Mouse (Mus musculus): ENCODE measurements around the gene Aldh18a1. TPM values are rescaled to one million over a fixed set of nuclear protein-coding genes. Genes with fewer than 3 reads are reported as not detected.

Gene Aldh18a1
- polyA plus RNA-seq, 1 experiment = 25.3 TPM

GRCm38 (mm10) chr19:40555136-40555535, 33.1 kb downstream of the Aldh18a1 start:
- Histone ChIP-seq H3K4me3 (replicated peaks; ENCODE audit: insufficient read depth, low read depth, low read length) (no peak overlapping the region), H3K27ac (ENCODE audit: insufficient read depth, low read length) (no peak overlapping the region), H3K4me1 (ENCODE audit: control insufficient read depth, insufficient read depth, low read length) (peaks cover 24% of the 10 kb centered on the region), H3K27me3 (ENCODE audit: control insufficient read depth, insufficient read depth, low read length) (no peaks in the 10 kb centered on the region)
- no peak for TF ChIP-seq POLR2A (IDR thresholded peaks at IDR 0.05; ENCODE audit: borderline replicate concordance, insufficient read depth, low read length)
- no peak for TF ChIP-seq CTCF (IDR thresholded peaks at IDR 0.05; ENCODE audit: borderline replicate concordance, insufficient read depth, low read depth, low read length)
- 86% methylated on average over 8 of the region's 8 CpGs for WGBS
- DNase-seq = no peak

- no peaks in the 10 kb centered on the region for H3K27me3 ChIP-seq (ENCODE audit: control insufficient read depth, insufficient read depth, low read length)
- no peak overlapping the region for H3K4me3 ChIP-seq (replicated peaks; ENCODE audit: insufficient read depth, low read depth, low read length)
- WGBS = 80% methylated on average over 11 of the region's 11 CpGs
- H3K27ac ChIP-seq (ENCODE audit: insufficient read depth, low read length) = no peak overlapping the region
- TF ChIP-seq CTCF (IDR thresholded peaks at IDR 0.05; ENCODE audit: borderline replicate concordance, insufficient read depth, low read depth, low read length) (no peak), POLR2A (IDR thresholded peaks at IDR 0.05; ENCODE audit: borderline replicate concordance, insufficient read depth, low read length) (no peak)
- DNase-seq = no peak
- H3K4me1 ChIP-seq (ENCODE audit: control insufficient read depth, insufficient read depth, low read length) = peaks cover 24% of the 10 kb centered on the region
These were observed 33.9 kb downstream of the Aldh18a1 start for GRCm38 (mm10) chr19:40554343-40554742.

- DNase-seq = peak in 1 of 2 experiments; percentile 50
- TF ChIP-seq POLR2A (IDR thresholded peaks at IDR 0.05; ENCODE audit: borderline replicate concordance, insufficient read depth, low read length) (no peak), CTCF (IDR thresholded peaks at IDR 0.05; ENCODE audit: borderline replicate concordance, insufficient read depth, low read depth, low read length) (no peak)
These were observed 34.4 kb downstream of the Aldh18a1 start for GRCm38 (mm10) chr19:40553849-40554248.

GRCm38 (mm10) chr19:40553014-40553789, 35.1 kb downstream of the Aldh18a1 start:
- WGBS = 76% methylated on average over 14 of the region's 14 CpGs
- no peak for TF ChIP-seq POLR2A (IDR thresholded peaks at IDR 0.05; ENCODE audit: borderline replicate concordance, insufficient read depth, low read length)
- no peak for TF ChIP-seq CTCF (IDR thresholded peaks at IDR 0.05; ENCODE audit: borderline replicate concordance, insufficient read depth, low read depth, low read length)
- DNase-seq = no peak
- Histone ChIP-seq H3K4me3 (replicated peaks; ENCODE audit: insufficient read depth, low read depth, low read length) (no peak overlapping the region), H3K27me3 (ENCODE audit: control insufficient read depth, insufficient read depth, low read length) (no peaks in the 10 kb centered on the region), H3K27ac (ENCODE audit: insufficient read depth, low read length) (no peak overlapping the region), H3K4me1 (ENCODE audit: control insufficient read depth, insufficient read depth, low read length) (peaks cover 24% of the 10 kb centered on the region)

More at GRCm38 (mm10) chr19:40553849-40554248, 34.4 kb downstream of the Aldh18a1 start:
- Histone ChIP-seq H3K4me1 (ENCODE audit: control insufficient read depth, insufficient read depth, low read length) (peaks cover 24% of the 10 kb centered on the region), H3K27me3 (ENCODE audit: control insufficient read depth, insufficient read depth, low read length) (no peaks in the 10 kb centered on the region), H3K4me3 (replicated peaks; ENCODE audit: insufficient read depth, low read depth, low read length) (no peak overlapping the region), H3K27ac (ENCODE audit: insufficient read depth, low read length) (no peak overlapping the region)
- WGBS = 41% methylated on average over 6 of the region's 6 CpGs

GRCm38 (mm10) chr19:40549516-40550135, 38.6 kb downstream of the Aldh18a1 start:
- H3K4me3 ChIP-seq (replicated peaks; ENCODE audit: insufficient read depth, low read depth, low read length) = no peak overlapping the region
- H3K4me1 ChIP-seq (ENCODE audit: control insufficient read depth, insufficient read depth, low read length) = peaks cover 19% of the 10 kb centered on the region
- WGBS = 74% methylated on average over 6 of the region's 6 CpGs
- DNase-seq = no peak
- no peaks in the 10 kb centered on the region for H3K27me3 ChIP-seq (ENCODE audit: control insufficient read depth, insufficient read depth, low read length)
- H3K27ac ChIP-seq (ENCODE audit: insufficient read depth, low read length) = no peak overlapping the region
- TF ChIP-seq CTCF (IDR thresholded peaks at IDR 0.05; ENCODE audit: borderline replicate concordance, insufficient read depth, low read depth, low read length) = no peak
- no peak for TF ChIP-seq POLR2A (IDR thresholded peaks at IDR 0.05; ENCODE audit: borderline replicate concordance, insufficient read depth, low read length)

- peaks cover 13% of the 10 kb centered on the region for H3K4me1 ChIP-seq (ENCODE audit: control insufficient read depth, insufficient read depth, low read length)
- no peak for DNase-seq
- no peak overlapping the region for H3K4me3 ChIP-seq (replicated peaks; ENCODE audit: insufficient read depth, low read depth, low read length)
- TF ChIP-seq CTCF (IDR thresholded peaks at IDR 0.05; ENCODE audit: borderline replicate concordance, insufficient read depth, low read depth, low read length) = no peak
- no peak for TF ChIP-seq POLR2A (IDR thresholded peaks at IDR 0.05; ENCODE audit: borderline replicate concordance, insufficient read depth, low read length)
- H3K27me3 ChIP-seq (ENCODE audit: control insufficient read depth, insufficient read depth, low read length) = no peaks in the 10 kb centered on the region
- no peak overlapping the region for H3K27ac ChIP-seq (ENCODE audit: insufficient read depth, low read length)
- 62% methylated on average over 5 of the region's 5 CpGs for WGBS
These were observed 39.3 kb downstream of the Aldh18a1 start for GRCm38 (mm10) chr19:40548796-40549515.

GRCm38 (mm10) chr19:40548386-40548785, 39.9 kb downstream of the Aldh18a1 start:
- 88% methylated on average over 6 of the region's 6 CpGs for WGBS
- H3K27ac ChIP-seq (ENCODE audit: insufficient read depth, low read length) = no peak overlapping the region
- peaks cover 7% of the 10 kb centered on the region for H3K4me1 ChIP-seq (ENCODE audit: control insufficient read depth, insufficient read depth, low read length)
- no peak for DNase-seq
- no peaks in the 10 kb centered on the region for H3K27me3 ChIP-seq (ENCODE audit: control insufficient read depth, insufficient read depth, low read length)
- TF ChIP-seq POLR2A (IDR thresholded peaks at IDR 0.05; ENCODE audit: borderline replicate concordance, insufficient read depth, low read length) (no peak), CTCF (IDR thresholded peaks at IDR 0.05; ENCODE audit: borderline replicate concordance, insufficient read depth, low read depth, low read length) (no peak)
- H3K4me3 ChIP-seq (replicated peaks; ENCODE audit: insufficient read depth, low read depth, low read length) = no peak overlapping the region

Measured in cerebellum, adult 2 months (tissue).